Mouse (Mus musculus) liver, adult (tissue): ENCODE measurements around the gene Scamp3.

Experiments
- GATA4 ChIP-seq: IDR thresholded peaks from 2 replicates; pipeline ENCODE4 v1.6.1; 2014; ENCODE audit warnings: mild to moderate bottlenecking, low read length; ENCODE audit not compliant: insufficient replicate concordance

Gene Scamp3

DNA sequence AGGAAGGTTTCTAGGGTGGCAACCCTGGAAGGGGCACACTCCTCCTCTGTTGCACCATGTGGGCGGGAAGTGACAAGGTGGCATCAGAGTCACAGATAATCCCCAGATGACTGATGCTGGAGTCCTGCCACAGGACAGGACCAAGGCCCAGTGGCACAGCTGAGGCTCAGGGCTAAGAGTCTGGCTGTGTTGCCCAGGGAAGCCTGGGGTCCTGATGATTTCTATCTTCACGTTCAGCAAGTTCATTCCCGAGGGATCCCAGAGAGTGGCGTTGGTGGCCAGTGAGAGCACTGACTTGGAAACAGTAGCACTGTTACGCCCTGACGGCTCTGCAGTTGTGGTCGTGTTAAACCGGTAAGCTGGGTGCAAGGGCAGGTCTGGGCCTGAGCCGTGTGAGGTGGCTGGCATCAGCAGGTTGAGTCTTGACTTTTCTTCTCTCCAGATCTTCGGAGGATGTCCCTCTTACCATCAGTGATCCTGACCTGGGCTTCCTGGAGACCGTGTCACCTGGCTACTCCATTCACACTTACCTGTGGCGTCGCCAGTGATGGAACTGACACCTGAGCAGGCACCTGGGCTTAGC is 30.9 kb downstream of the Scamp3 start:
- no peak for TF ChIP-seq GATA4

DNA sequence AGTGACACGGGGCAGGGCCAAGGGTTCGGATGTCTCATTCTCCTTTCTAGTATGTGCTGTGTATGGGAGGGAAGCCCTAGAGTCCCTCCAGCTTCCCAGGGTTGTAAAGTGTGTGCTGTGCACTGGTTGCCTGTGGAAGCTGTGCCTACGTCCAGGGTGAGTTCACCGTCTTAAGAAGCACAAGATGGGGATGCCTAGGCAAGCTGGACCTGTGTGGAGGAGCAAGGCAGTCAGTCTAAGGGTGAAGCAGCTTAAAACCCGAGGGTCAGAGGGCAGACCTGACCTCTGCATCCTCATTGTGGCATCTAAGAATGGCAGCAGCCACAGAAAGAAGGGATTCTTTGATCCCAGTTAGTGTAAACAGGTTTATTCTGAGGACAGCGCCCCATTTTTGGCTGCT is 31.5 kb downstream of the Scamp3 start:
- no peak for TF ChIP-seq GATA4

DNA sequence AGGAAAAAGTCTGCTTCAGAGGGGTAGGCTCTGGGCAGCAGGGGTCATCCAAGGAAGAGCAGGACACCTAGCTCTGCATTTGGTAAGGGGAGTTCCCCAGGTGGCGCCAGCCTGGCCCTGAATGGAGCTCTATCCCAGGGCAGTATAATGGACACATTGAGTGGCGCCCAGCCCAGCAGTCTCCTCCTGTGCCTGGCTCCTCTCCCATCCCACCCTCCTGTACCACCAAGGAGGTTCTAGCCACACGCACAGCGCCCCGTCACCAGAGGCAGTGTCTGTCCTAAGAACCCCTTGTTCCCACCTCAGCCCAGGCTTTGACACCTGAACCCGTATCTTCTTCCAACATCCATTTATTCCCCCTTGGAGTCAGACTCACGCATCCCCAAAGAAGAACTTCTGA is 32.5 kb downstream of the Scamp3 start:
- no peak for TF ChIP-seq GATA4

DNA sequence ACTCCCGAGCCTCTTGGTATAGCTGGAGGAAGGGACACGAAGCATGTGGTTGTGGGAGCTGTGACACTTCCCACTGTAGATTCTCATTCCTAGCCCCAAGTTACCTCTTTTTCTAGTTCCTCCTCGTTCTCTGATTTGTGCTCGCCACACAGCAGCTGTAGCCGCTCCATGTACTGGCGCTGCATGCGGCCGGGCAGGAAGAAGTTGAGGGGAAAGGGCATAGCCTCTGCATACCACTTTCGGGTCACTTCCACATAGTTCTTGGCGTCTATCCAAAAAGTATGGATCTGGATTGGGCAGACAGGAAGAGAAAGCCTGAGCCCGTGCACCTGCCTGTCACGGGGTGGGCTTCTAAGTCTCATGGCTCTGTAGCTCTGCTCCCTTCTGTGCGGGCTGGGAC is 32.9 kb downstream of the Scamp3 start:
- TF ChIP-seq GATA4: no peak

DNA sequence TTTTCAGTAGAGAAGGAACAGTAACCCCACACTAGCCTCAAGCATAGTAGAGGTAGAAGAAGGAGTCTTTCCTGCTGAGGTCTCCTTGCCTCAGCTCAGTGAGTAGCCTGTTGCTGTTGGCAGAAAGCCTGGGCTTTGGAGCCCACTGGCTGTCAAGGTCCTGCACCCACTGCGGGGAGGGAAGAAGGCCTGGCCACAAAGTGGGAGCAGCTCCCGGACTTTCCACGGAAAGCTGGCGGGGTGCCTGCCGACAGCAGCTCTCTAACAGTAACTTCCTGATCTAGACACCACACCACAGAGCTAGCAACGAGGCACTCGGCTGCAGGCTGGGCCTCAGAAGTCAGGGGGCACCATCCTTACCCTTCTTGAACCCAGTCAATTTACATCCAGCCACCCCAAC is 33.5 kb downstream of the Scamp3 start:
- no peak for TF ChIP-seq GATA4

DNA sequence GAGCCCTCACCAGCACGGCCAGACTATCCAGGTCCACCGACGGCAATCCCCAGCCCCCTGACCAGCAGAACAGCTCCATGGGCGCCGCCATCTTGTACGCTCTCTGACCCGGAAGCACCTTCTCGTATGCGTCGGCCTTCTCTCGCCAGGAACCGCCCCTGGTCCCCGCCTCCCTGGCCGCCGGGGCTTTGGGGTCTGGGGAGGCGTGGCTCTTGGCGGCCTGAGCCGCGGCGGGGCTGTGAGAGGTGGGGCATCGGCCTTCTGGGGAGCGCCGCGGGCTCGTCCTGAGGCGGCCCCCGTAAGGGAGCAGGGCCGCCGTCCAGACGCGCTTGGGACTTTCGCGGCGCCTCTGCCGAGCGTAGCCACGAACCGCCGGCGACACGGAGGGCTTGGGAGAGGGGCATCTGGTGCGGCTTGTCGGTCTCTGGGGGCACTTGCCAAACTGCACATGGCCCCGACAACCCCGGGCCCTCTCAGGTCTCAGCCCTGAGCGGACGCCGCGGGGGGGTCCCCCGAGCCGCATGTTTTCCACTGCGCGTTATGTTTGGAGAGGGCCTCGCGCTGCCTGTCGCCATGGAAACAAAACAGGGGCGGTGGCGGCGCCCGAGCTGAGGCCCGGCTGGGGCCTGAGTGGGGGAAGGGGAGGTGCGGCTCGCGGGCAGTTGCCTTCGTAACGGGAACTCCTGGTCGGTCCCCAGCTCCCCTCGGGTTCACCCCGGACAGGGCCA is 36.7 kb downstream of the Scamp3 start:
- TF ChIP-seq GATA4: no peak; the same call in 1 of the 2 replicates

DNA sequence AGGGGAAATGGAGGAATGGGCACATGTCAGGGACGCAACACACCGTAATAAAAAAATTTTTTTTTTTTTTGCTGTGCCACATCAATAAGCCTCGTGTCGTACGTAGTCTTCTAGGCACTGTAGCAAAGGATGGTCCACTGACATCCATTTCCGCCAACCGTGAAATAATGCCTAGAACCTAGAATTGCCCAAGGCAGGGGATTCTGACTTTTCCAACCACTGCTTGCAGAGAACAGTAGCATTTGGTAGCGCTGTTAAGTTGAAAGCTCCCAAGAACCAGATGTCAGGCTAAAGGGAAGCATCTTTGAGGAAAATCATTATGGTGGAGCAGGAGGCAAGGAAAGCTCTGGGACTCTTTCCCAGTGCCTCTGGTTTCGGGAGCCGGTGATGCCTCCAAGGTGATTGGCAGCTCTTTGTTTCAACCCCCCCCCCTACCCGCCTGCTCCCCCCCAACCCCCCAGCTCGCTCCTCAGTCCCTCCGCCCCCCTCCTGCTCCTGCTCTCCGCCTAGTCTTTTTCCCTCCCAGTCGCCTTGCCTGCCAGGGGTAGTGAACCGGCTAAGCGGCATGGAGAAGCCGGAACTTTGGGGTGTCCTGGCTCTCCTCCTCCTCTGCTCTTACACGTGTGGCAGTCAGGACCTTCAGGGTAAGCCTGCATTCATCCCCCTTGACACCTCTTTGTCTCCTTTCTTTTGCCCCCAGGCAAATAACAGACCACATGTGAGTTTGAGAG is 37.6 kb downstream of the Scamp3 start, which contains the start of gene Thbs3:
Gene Thbs3, plus strand, starts transcription at position 500 of the 731 bp plus-strand sequence.
- TF ChIP-seq GATA4: no peak

DNA sequence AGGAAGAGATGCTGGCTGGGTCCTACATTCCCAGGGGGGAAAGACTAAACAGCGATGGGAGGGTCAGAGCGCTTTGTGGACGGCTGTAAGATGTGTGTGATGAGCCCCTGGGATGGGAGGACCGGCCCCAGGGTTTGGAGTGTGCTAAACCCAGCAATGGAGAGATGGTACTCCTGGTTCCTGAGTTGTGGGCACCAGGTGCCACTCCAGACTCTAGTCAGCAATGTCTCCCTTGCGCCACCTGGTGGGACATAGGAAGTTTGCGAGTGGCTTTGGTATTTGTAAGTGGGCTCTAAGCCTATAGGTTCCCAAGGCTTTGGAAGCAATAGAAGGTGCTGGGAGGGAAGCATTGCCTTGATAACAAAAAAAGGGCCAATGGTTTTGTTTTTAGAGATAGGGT is 38.6 kb downstream of the Scamp3 start:
- TF ChIP-seq GATA4: no peak

DNA sequence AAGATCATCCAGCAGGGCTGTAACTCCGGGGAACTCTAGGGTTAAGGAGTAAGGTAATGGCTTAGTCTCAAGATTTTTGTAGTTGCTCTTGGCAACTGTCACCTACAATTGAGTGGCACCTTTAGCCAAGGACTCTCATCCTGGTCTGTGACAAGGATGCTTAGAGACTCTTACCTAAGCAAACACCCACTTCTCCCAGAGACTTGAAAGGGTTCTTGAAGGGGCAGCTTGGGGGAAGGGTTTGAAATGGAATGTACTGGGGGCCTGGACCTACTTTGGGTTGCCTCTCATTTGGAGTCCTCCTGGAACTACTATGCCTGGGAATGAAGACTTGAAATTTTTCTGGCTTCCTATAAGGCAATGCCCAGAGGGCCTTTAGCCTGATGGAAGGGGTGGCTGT is 41.0 kb downstream of the Scamp3 start:
- no peak for TF ChIP-seq GATA4

DNA sequence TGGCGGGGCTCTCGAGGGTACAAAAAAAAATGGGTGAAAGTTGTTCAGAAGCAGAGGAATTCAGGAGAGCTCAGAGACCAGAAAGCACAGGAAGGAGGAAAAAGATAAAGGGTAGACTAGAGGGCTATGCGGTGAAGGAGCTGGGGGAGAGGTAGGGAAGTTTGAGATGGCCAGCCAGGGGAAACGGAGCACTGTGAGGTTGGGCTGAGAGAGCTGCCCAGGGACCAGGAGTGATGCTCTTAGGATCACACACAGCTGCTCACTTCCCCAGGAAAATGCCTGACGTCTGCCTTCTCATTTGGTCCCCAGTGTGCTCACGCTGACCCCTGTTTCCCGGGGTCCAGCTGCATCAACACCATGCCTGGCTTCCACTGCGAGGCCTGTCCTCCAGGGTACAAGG is 42.3 kb downstream of the Scamp3 start:
- TF ChIP-seq GATA4: no peak

DNA sequence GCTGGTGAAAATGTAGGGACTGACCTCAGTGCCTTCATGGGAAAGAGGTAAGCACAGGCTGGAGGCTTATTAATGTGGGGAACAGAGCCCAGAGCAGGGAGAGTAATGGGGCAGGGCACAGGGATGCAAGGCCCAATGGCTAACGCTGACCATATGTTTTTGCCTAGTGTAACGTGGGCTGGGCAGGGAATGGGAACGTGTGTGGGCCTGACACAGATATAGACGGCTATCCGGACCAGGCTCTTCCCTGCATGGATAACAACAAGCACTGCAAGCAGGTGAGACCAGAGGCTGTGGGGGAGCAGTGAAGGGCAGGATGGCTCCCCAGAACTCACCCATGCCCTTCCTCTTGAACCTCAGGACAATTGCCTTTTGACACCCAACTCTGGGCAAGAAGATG is 43.9 kb downstream of the Scamp3 start:
- TF ChIP-seq GATA4: no peak

DNA sequence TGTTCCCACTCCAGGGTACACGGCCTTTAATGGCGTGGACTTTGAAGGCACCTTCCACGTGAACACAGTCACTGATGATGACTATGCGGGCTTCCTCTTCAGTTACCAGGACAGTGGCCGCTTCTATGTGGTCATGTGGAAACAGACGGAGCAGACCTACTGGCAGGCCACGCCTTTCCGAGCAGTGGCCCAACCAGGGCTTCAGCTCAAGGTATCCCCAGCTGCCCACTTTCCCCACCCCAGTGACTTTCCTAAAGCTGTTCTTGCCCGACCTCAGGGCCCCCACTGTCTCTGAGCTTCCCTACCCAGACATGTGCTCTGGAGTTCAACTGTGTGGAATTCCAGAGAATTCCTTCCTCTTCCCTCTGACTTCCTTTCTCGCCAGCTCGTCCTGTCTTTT is 47.5 kb downstream of the Scamp3 start:
- TF ChIP-seq GATA4: no peak

DNA sequence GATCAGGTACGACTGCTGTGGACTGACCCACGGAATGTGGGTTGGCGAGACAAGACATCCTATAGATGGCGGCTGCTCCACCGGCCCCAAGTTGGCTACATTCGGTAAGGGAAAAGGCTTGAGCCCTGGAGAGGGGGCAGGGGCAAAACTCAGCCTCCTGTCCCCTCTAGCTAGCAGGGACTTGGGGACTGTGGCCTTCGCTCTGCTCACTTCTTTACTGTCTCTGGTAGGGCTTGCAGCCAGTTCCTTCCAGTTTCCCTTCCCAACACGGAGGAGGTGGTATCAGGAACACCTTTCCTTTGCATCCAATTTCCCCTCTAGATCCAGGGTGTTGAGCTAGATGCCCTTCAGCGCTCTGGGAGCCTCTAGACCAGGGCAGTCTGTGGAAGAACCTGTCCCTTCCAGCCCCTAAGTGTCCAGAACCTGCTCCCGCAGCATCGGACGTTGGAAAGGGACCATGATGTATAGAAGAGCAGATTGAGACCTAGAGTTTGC is 48.1 kb downstream of the Scamp3 start:
- no peak for TF ChIP-seq GATA4

DNA sequence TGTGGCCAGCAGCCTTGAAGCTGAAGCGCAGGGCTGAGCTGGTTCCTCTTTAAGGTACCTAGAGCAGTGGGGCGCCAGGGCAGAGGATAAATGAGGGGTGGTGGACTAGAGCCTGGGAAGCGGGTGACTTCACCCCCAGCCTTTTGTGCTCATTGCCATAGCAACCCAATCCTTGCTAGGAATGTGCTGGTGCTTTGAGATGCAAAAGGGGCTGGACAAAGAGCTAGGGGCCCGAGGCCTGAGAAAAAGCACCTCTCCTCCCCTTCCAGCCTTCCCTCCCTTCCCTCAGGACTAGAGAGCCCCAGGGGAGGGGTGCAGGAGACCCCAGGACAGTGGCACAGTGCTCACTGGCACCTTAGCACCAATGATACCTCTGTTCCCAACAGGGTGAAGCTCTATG is 48.6 kb downstream of the Scamp3 start:
- TF ChIP-seq GATA4: no peak

DNA sequence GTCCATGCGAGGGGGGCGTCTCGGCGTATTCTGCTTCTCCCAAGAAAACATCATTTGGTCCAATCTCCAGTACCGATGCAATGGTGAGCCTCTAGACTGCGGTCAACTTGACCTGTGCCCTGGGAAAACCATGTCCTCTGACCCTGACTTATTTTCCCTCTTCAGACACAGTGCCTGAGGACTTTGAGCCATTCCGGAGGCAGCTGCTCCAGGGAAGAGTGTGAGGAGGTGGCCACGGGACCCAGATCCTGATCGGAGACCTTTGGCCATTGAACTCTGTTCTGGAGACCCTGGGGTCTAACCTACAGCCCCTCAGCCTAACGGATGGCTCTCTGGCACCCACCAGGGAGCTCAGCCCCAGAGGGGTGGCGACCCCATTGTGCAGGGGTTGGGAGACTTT is 49.1 kb downstream of the Scamp3 start:
- no peak for TF ChIP-seq GATA4

DNA sequence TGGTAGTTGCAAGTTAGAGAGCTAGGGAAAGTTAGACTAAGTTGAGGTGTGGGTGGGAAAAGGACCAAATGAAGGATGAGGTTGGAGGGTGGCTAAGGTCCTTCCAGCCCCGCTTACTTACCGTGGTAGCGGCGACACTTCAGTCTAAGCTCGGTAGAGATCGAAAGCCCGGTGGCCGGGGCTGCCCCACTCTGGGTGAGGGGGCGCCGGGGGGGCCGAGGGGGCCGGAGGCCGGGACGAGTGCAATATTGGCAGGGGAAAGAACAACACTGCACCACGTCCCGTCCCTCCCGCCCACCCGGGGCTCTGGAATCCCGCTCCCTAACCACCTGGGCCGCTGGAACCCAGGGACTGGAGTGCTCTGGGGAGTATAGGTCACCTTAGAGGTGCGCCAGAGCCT is 49.6 kb downstream of the Scamp3 start, which contains the start of gene Mtx1:
Gene Mtx1, minus strand, starts transcription at position 189 of the 400 bp plus-strand sequence.
- no peak for TF ChIP-seq GATA4
